Mouse (Mus musculus) limb, embryonic 13.5 days (tissue): Measurements from ENCODE around the gene Spint2. TPM values are rescaled to one million over a fixed set of nuclear protein-coding genes. Genes with fewer than 3 reads are reported as not detected.

Experiments used
- polyA plus RNA-seq: library from polyadenylated mRNA; unstranded; fragments of >200 nt; fragmentation: Nextera tagmentation; extraction: Ambion mirVana; gene quantifications from 2 replicates; pipeline ENCODE4 v1.2.1, GENCODE M21; 2015

The Spint2 gene
- polyA plus RNA-seq, 1 experiment from 2014 or later: 112 TPM

Other genes with a start within 250 kb of the Spint2 start
- gene Ryr1, start 156.7 kb downstream of the Spint2 start, polyA plus RNA-seq: 7.9 and 8.5 TPM in 2 replicates
- 0.56 and 0.69 TPM in 2 replicates for gene Rasgrp4, start 147.1 kb downstream of the Spint2 start, polyA plus RNA-seq
- gene Fam98c, start 125.7 kb downstream of the Spint2 start, polyA plus RNA-seq: 11.5 and 12.5 TPM in 2 replicates
- 0.47 and 0.50 TPM in 2 replicates for gene Ggn, start 111.7 kb downstream of the Spint2 start, polyA plus RNA-seq
- 4.2 and 4.4 TPM in 2 replicates for gene Spred3, start 111.5 kb downstream of the Spint2 start, polyA plus RNA-seq
- gene Psmd8, start 101.2 kb downstream of the Spint2 start, polyA plus RNA-seq: 270 and 272 TPM in 2 replicates
- 0.46 and 0.51 TPM in 2 replicates for gene Catsperg1, start 67.9 kb downstream of the Spint2 start, polyA plus RNA-seq
- 1.9 and 2.3 TPM in 2 replicates for gene Kcnk6, start 49.4 kb downstream of the Spint2 start, polyA plus RNA-seq
- gene Yif1b, start 43.6 kb downstream of the Spint2 start, polyA plus RNA-seq: 123 and 124 TPM in 2 replicates
- gene 2200002D01Rik, start 33.4 kb downstream of the Spint2 start, polyA plus RNA-seq: 1.7 and 2.0 TPM in 2 replicates
- 5.8 and 7.5 TPM in 2 replicates for gene Ppp1r14a, start 7.4 kb upstream of the Spint2 start, polyA plus RNA-seq
- 21.6 and 21.9 TPM in 2 replicates for gene Dpf1, start 22.0 kb upstream of the Spint2 start, polyA plus RNA-seq
- 11.5 and 13.9 TPM in 2 replicates for gene Sipa1l3, start 236.7 kb upstream of the Spint2 start, polyA plus RNA-seq